Mouse (Mus musculus) hindbrain, embryonic 14.5 days (tissue): Measurements from ENCODE around the gene Uimc1. TPM values are rescaled to one million over a fixed set of nuclear protein-coding genes. Genes with fewer than 3 reads are reported as not detected.

Experiments used
- ATAC-seq: fragments of 200-750 bp; cut with Nextera tagmentation; 2 replicates; pipeline ENCODE4 v1.8.0; 2017; ENCODE audit warnings: moderate number of reproducible peaks, mild to moderate bottlenecking, moderate TSS enrichment, moderate library complexity; ENCODE audit not compliant: low FRiP score
- DNase-seq: peaks from one replicate; pipeline ENCODE4 v3.0.0-alpha.2; 2015; ENCODE audit warnings: low spot score
- H3K27ac ChIP-seq: fragments of 300-500 bp; sonication (generic); 2 replicates; pipeline ENCODE4 v1.5.1; 2014; ENCODE audit warnings: mild to moderate bottlenecking, moderate library complexity
- H3K27me3 ChIP-seq: fragments of 300-500 bp; sonication (generic); 2 replicates; pipeline ENCODE4 v1.6.1; 2014; ENCODE audit warnings: mild to moderate bottlenecking, low read length, mixed read lengths; ENCODE audit not compliant: control insufficient read depth, insufficient read depth
- H3K36me3 ChIP-seq: fragments of 300-500 bp; sonication (generic); replicated peaks from 2 replicates; pipeline ENCODE4 v1.6.1; 2014; ENCODE audit not compliant: control insufficient read depth, insufficient read depth
- H3K4me1 ChIP-seq: fragments of 300-500 bp; sonication (generic); replicated peaks from 2 replicates; pipeline ENCODE4 v1.6.1; 2014; ENCODE audit warnings: antibody characterized with exemption, low read length, mixed read lengths; ENCODE audit not compliant: control insufficient read depth, insufficient read depth
- H3K4me2 ChIP-seq: fragments of 300-500 bp; sonication (generic); replicated peaks from 2 replicates; pipeline ENCODE4 v1.6.1; 2014; ENCODE audit warnings: mild to moderate bottlenecking, moderate library complexity
- H3K4me3 ChIP-seq: fragments of 300-500 bp; sonication (generic); replicated peaks from 2 replicates; pipeline ENCODE4 v1.5.1; 2014; ENCODE audit warnings: mild to moderate bottlenecking, low read length
- H3K9ac ChIP-seq: fragments of 300-500 bp; sonication (generic); 2 replicates; pipeline ENCODE4 v1.6.1; 2014
- H3K9me3 ChIP-seq: fragments of 300-500 bp; sonication (generic); 2 replicates; pipeline ENCODE4 v1.6.1; 2016; ENCODE audit warnings: low read length; ENCODE audit not compliant: control insufficient read depth
- WGBS: fragments of 180-500 bp; shearing (Covaris S2); extraction: QIAGEN DNeasy Blood & Tissue Kit; methylation state at CpG from one replicate; pipeline ENCODE4 v1.1.7; 2014; 5-methylcytosine and 5-hydroxymethylcytosine counted together
- polyA plus RNA-seq: library from polyadenylated mRNA; unstranded; fragments of >200 nt; fragmentation: Nextera tagmentation; extraction: Ambion mirVana; gene quantifications from 2 replicates; pipeline ENCODE4 v1.2.1, GENCODE M21; 2014

Uimc1 gene
- polyA plus RNA-seq, 1 experiment from 2014 or later: 21.5 TPM

DNA sequence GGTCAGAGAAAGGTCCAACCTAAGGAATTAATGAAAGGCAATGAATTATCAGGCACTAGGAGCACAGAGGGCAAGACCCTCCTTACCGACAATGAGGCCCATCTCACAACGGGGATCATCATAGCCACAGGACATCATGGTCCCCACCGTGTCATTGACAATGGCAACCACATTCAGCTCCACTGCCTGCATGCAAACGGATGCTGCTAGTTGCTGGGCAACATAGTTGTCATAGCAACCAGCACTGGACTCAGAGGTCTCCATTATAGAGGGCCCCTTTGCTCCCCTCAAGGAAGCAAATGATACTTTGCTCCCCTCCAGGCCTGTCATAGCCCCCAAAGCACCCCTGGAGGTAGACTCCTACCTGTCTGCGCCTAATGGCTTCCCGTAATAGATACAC, 91.5 kb downstream of the Uimc1 start:
- Histone ChIP-seq H3K27me3 (peaks cover 20% of the 10 kb centered on the region), H3K27ac (peak overlapping the region; percentile 64), H3K9ac (no peak overlapping the region), H3K4me3 (no peak overlapping the region), H3K9me3 (no peaks in the 10 kb centered on the region), H3K4me1 (peaks cover 37% of the 10 kb centered on the region), H3K4me2 (no peak overlapping the region), H3K36me3 (0 out of 2 replicates have a peak, but pooled peaks cover 3% of the 10 kb centered on the region)
- 24% methylated on average over 6 of the region's 6 CpGs for WGBS
- ATAC-seq: no peak; the same call in 1 of the 2 replicates
- DNase-seq: peak; percentile 69

GRCm38 (mm10) chr13:55006415-55006742, 93.7 kb downstream of the Uimc1 start:
- Histone ChIP-seq H3K27me3 (0 out of 2 replicates have a peak, but pooled peaks cover 5% of the 10 kb centered on the region), H3K4me3 (no peak overlapping the region)
- 66% methylated on average over 7 of the region's 7 CpGs for WGBS

GRCm38 (mm10) chr13:55005691-55006414, 94.2 kb downstream of the Uimc1 start:
- Histone ChIP-seq H3K9me3 (no peaks in the 10 kb centered on the region), H3K9ac (no peak overlapping the region), H3K27me3 (0 out of 2 replicates have a peak, but pooled peaks cover 5% of the 10 kb centered on the region), H3K4me3 (no peak overlapping the region), H3K27ac (no peak overlapping the region), H3K4me2 (no peak overlapping the region), H3K4me1 (peaks cover 31% of the 10 kb centered on the region), H3K36me3 (peaks cover 3% of the 10 kb centered on the region; the same call in 1 of the 2 replicates)
- DNase-seq (no peak), ATAC-seq (no peak)
- 61% methylated on average over 31 of the region's 31 CpGs for WGBS

More at GRCm38 (mm10) chr13:55006415-55006742, 93.7 kb downstream of the Uimc1 start:
- Histone ChIP-seq H3K36me3 (peaks cover 3% of the 10 kb centered on the region; the same call in 1 of the 2 replicates), H3K9ac (no peak overlapping the region), H3K4me2 (no peak overlapping the region), H3K4me1 (peaks cover 31% of the 10 kb centered on the region), H3K9me3 (no peaks in the 10 kb centered on the region), H3K27ac (no peak overlapping the region)
- no peak for DNase-seq
- no peak for ATAC-seq

- peaks cover 31% of the 10 kb centered on the region for H3K4me1 ChIP-seq
- 0 out of 2 replicates have a peak, but pooled peaks cover 6% of the 10 kb centered on the region for H3K27me3 ChIP-seq
- peaks cover 3% of the 10 kb centered on the region for H3K36me3 ChIP-seq
- no peak overlapping the region for H3K9ac ChIP-seq
- H3K27ac ChIP-seq: no peak overlapping the region
- H3K9me3 ChIP-seq: no peaks in the 10 kb centered on the region
- WGBS: 62% methylated on average over 11 of the region's 11 CpGs
- DNase-seq (no peak), ATAC-seq (0 out of 2 replicates have a peak, but pooled peaks have one; percentile 12)
- H3K4me3 ChIP-seq: no peak overlapping the region
- H3K4me2 ChIP-seq: no peak overlapping the region
Observed at GRCm38 (mm10) chr13:55004646-55005045, 95.5 kb downstream of the Uimc1 start.

GRCm38 (mm10) chr13:55002090-55002489, 98.0 kb downstream of the Uimc1 start:
- WGBS: 90% methylated on average over 10 of the region's 10 CpGs
- Histone ChIP-seq H3K27me3 (0 out of 2 replicates have a peak, but pooled peaks cover 6% of the 10 kb centered on the region), H3K27ac (no peak overlapping the region)

GRCm38 (mm10) chr13:55000433-55000832, 99.7 kb downstream of the Uimc1 start:
- no peak overlapping the region for H3K27ac ChIP-seq
- peaks cover 11% of the 10 kb centered on the region for H3K36me3 ChIP-seq
- H3K27me3 ChIP-seq: peaks cover 13% of the 10 kb centered on the region; the same call in 1 of the 2 replicates
- no peak overlapping the region for H3K9ac ChIP-seq
- WGBS: 83% methylated on average over 10 of the region's 10 CpGs
- H3K9me3 ChIP-seq: no peaks in the 10 kb centered on the region
- H3K4me3 ChIP-seq: no peak overlapping the region
- ATAC-seq (no peak), DNase-seq (no peak)
- no peak overlapping the region for H3K4me2 ChIP-seq
- peaks cover 9% of the 10 kb centered on the region; the same call in 1 of the 2 replicates for H3K4me1 ChIP-seq

More at GRCm38 (mm10) chr13:55002090-55002489, 98.0 kb downstream of the Uimc1 start:
- no peak overlapping the region for H3K4me2 ChIP-seq
- H3K36me3 ChIP-seq: peaks cover 7% of the 10 kb centered on the region
- H3K4me1 ChIP-seq: peaks cover 17% of the 10 kb centered on the region
- no peaks in the 10 kb centered on the region for H3K9me3 ChIP-seq
- ATAC-seq: no peak
- no peak for DNase-seq
- no peak overlapping the region for H3K9ac ChIP-seq
- H3K4me3 ChIP-seq: no peak overlapping the region

DNA sequence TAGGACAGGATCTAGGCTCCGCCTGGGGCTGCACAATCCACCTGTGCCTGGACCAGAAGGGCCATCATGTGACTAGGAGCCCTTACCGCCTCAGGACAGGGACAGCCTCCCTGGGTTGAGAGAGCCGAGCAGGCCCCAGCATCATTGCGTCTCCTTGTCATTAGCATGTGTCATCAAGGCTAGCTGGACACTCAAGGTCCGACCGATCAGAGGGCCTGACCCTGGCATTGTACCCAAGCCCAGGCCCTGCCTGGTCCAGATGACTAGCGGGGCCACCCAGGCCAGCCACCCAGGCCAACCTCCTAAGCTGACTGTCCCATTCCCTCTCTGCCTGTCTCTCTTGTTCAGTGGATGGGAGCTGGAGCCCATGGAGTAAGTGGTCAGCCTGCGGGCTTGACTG, 102.5 kb downstream of the Uimc1 start:
- ATAC-seq (no peak), DNase-seq (no peak)
- H3K9ac ChIP-seq: no peak overlapping the region
- no peak overlapping the region for H3K27ac ChIP-seq
- H3K9me3 ChIP-seq: no peaks in the 10 kb centered on the region
- no peak overlapping the region for H3K4me2 ChIP-seq
- peaks cover 8% of the 10 kb centered on the region for H3K36me3 ChIP-seq
- H3K4me3 ChIP-seq: no peak overlapping the region
- H3K27me3 ChIP-seq: peaks cover 13% of the 10 kb centered on the region; the same call in 1 of the 2 replicates
- H3K4me1 ChIP-seq: peaks cover 28% of the 10 kb centered on the region
- 70% methylated on average over 8 of the region's 8 CpGs for WGBS

DNA sequence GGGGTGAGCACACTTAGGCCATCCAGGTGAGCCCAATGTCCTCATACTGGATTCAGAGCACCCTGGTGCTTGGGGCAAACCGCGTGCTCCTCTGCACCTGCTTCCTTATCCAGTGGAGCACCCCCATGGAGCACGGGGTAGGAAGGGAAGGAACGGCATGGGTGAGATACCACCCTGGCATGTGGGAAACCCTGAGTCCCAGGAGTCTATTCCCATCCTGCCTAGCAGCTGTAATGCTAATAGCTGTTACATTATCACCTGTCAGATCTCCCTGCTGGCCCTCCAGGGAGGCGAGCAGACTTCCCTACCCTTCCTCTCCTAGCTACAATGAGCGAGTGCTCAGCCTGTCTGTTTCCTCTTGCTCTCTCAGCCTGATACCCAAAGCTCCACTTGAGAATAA, 104.9 kb downstream of the Uimc1 start:
- Histone ChIP-seq H3K4me3 (no peak overlapping the region), H3K27ac (peak overlapping the region; percentile 55), H3K9me3 (no peaks in the 10 kb centered on the region), H3K27me3 (peaks cover 13% of the 10 kb centered on the region; the same call in 1 of the 2 replicates), H3K9ac (no peak overlapping the region), H3K4me2 (no peak overlapping the region), H3K4me1 (peaks cover 28% of the 10 kb centered on the region), H3K36me3 (peaks cover 15% of the 10 kb centered on the region)
- ATAC-seq (0 out of 2 replicates have a peak, but pooled peaks have one; percentile 18), DNase-seq (no peak)
- 34% methylated on average over 6 of the region's 6 CpGs for WGBS

GRCm38 (mm10) chr13:54994576-54994975, 105.5 kb downstream of the Uimc1 start:
- H3K4me1 ChIP-seq: peaks cover 28% of the 10 kb centered on the region
- peak; percentile 1; the same call in 1 of the 2 replicates for ATAC-seq

More at GRCm38 (mm10) chr13:54994576-54994975, 105.5 kb downstream of the Uimc1 start:
- peak; percentile 58 for DNase-seq
- H3K27ac ChIP-seq: peak overlapping the region; percentile 74
- no peak overlapping the region for H3K4me2 ChIP-seq
- no peak overlapping the region for H3K9ac ChIP-seq
- no peaks in the 10 kb centered on the region for H3K9me3 ChIP-seq
- H3K36me3 ChIP-seq: peaks cover 15% of the 10 kb centered on the region
- H3K27me3 ChIP-seq: peaks cover 11% of the 10 kb centered on the region; the same call in 1 of the 2 replicates
- 5% methylated on average over 4 of the region's 4 CpGs for WGBS
- H3K4me3 ChIP-seq: no peak overlapping the region
